Mouse (Mus musculus): ENCODE data around the gene Rasa3.

GRCm38 (mm10) chr8:13686426-13686825, 9.0 kb upstream of the Rasa3 start:
- no peak for TF ChIP-seq CTCF (IDR thresholded peaks at IDR 0.05; ENCODE audit: borderline replicate concordance, insufficient read depth, low read length)
- no peak for TF ChIP-seq POLR2A (IDR thresholded peaks at IDR 0.05; ENCODE audit: low read depth, low read length)

Data from embryonic fibroblast, embryonic 13.5 days (primary cell).